Mouse (Mus musculus): ENCODE measurements at regions not wholly inside any gene's neighbourhood (a gene's known extent, or its start where the extent isn't known, plus 50 kb on each side); places are given as distances from the start of the nearest gene placed in this dataset.
A peak's percentile ranks its signal among the peaks of the same experiment; 100 is the strongest.

- H3K9me3 ChIP-seq = no peaks in the 10 kb centered on the region
- no peak overlapping the region for H3K4me3 ChIP-seq
- no peaks in the 10 kb centered on the region for H3K36me3 ChIP-seq (replicated peaks)
- 84% methylated on average over 1 of the region's 1 CpGs for WGBS
- no peak overlapping the region for H3K27ac ChIP-seq
- no peaks in the 10 kb centered on the region for H3K27me3 ChIP-seq (replicated peaks)
- H3K9ac ChIP-seq = no peak overlapping the region
- H3K4me1 ChIP-seq = no peaks in the 10 kb centered on the region
- no peak for ATAC-seq (replicated peaks)
- H3K4me2 ChIP-seq = no peak overlapping the region
These were observed 458.8 kb downstream of the Ppargc1a start for GRCm38 (mm10) chr5:51108737-51109136.

- no peaks in the 10 kb centered on the region for H3K27me3 ChIP-seq (replicated peaks)
- H3K27ac ChIP-seq = no peak overlapping the region
- no peak overlapping the region for H3K9ac ChIP-seq
- no peaks in the 10 kb centered on the region for H3K36me3 ChIP-seq (replicated peaks)
- WGBS = 95% methylated on average over 1 of the region's 1 CpGs
- H3K4me1 ChIP-seq = no peaks in the 10 kb centered on the region
- no peak overlapping the region for H3K4me2 ChIP-seq
- ATAC-seq (replicated peaks) = no peak
- no peak overlapping the region for H3K4me3 ChIP-seq
- no peaks in the 10 kb centered on the region for H3K9me3 ChIP-seq
These were observed 459.3 kb downstream of the Ppargc1a start for GRCm38 (mm10) chr5:51108181-51108580.

GRCm38 (mm10) chr5:51099902-51100301 is 467.6 kb downstream of the Ppargc1a start:
- Histone ChIP-seq H3K4me2 (no peak overlapping the region), H3K4me1 (no peaks in the 10 kb centered on the region), H3K27me3 (replicated peaks) (no peaks in the 10 kb centered on the region), H3K27ac (no peak overlapping the region), H3K4me3 (no peak overlapping the region), H3K9ac (no peak overlapping the region), H3K9me3 (no peaks in the 10 kb centered on the region), H3K36me3 (replicated peaks) (no peaks in the 10 kb centered on the region)
- ATAC-seq (replicated peaks) = no peak
- WGBS = 87% methylated on average over 3 of the region's 3 CpGs

GRCm38 (mm10) chr5:51072674-51073468 is 494.7 kb downstream of the Ppargc1a start:
- no peak overlapping the region for H3K4me2 ChIP-seq
- H3K27ac ChIP-seq = no peak overlapping the region
- H3K27me3 ChIP-seq (replicated peaks) = no peaks in the 10 kb centered on the region
- no peaks in the 10 kb centered on the region for H3K4me1 ChIP-seq
- no peak overlapping the region for H3K4me3 ChIP-seq
- 84% methylated on average over 8 of the region's 8 CpGs for WGBS
- no peaks in the 10 kb centered on the region for H3K36me3 ChIP-seq (replicated peaks)
- H3K9ac ChIP-seq = no peak overlapping the region
- no peak for ATAC-seq (replicated peaks)
- no peaks in the 10 kb centered on the region for H3K9me3 ChIP-seq

- H3K4me1 ChIP-seq = no peaks in the 10 kb centered on the region
- H3K27me3 ChIP-seq (replicated peaks) = no peaks in the 10 kb centered on the region
- no peak overlapping the region for H3K27ac ChIP-seq
- H3K4me3 ChIP-seq = no peak overlapping the region
- H3K9ac ChIP-seq = no peak overlapping the region
- H3K4me2 ChIP-seq = no peak overlapping the region
- no peak for ATAC-seq (replicated peaks)
- no peaks in the 10 kb centered on the region for H3K36me3 ChIP-seq (replicated peaks)
- 80% methylated on average over 2 of the region's 2 CpGs for WGBS
- no peaks in the 10 kb centered on the region for H3K9me3 ChIP-seq
These were observed 495.4 kb downstream of the Ppargc1a start for GRCm38 (mm10) chr5:51072146-51072545.

GRCm38 (mm10) chr5:51069668-51070067 is 497.9 kb downstream of the Ppargc1a start:
- Histone ChIP-seq H3K4me1 (no peaks in the 10 kb centered on the region), H3K27me3 (replicated peaks) (no peaks in the 10 kb centered on the region), H3K9me3 (no peaks in the 10 kb centered on the region), H3K36me3 (replicated peaks) (no peaks in the 10 kb centered on the region), H3K9ac (no peak overlapping the region), H3K27ac (no peak overlapping the region), H3K4me2 (no peak overlapping the region), H3K4me3 (no peak overlapping the region)
- no peak for ATAC-seq (replicated peaks)
- 62% methylated on average over 1 of the region's 1 CpGs for WGBS

GRCm38 (mm10) chr5:51045872-51046271 is 521.7 kb downstream of the Ppargc1a start:
- no peaks in the 10 kb centered on the region for H3K9me3 ChIP-seq
- WGBS = 71% methylated on average over 2 of the region's 2 CpGs
- no peak overlapping the region for H3K4me2 ChIP-seq
- H3K4me3 ChIP-seq = no peak overlapping the region
- no peak overlapping the region for H3K9ac ChIP-seq
- H3K36me3 ChIP-seq (replicated peaks) = no peaks in the 10 kb centered on the region
- no peak overlapping the region for H3K27ac ChIP-seq
- ATAC-seq (replicated peaks) = no peak
- no peaks in the 10 kb centered on the region for H3K4me1 ChIP-seq
- no peaks in the 10 kb centered on the region for H3K27me3 ChIP-seq (replicated peaks)

- ATAC-seq (replicated peaks) = no peak
- Histone ChIP-seq H3K36me3 (replicated peaks) (no peaks in the 10 kb centered on the region), H3K4me1 (no peaks in the 10 kb centered on the region), H3K27ac (no peak overlapping the region), H3K4me2 (no peak overlapping the region), H3K27me3 (replicated peaks) (no peaks in the 10 kb centered on the region), H3K9me3 (no peaks in the 10 kb centered on the region), H3K9ac (no peak overlapping the region), H3K4me3 (no peak overlapping the region)
- WGBS = 87% methylated on average over 6 of the region's 6 CpGs
These were observed 525.8 kb downstream of the Ppargc1a start for GRCm38 (mm10) chr5:51041541-51042217.

GRCm38 (mm10) chr5:51040926-51041325 is 526.6 kb downstream of the Ppargc1a start:
- no peaks in the 10 kb centered on the region for H3K36me3 ChIP-seq (replicated peaks)
- no peaks in the 10 kb centered on the region for H3K9me3 ChIP-seq
- no peak for ATAC-seq (replicated peaks)
- H3K9ac ChIP-seq = no peak overlapping the region
- 88% methylated on average over 6 of the region's 6 CpGs for WGBS
- no peak overlapping the region for H3K4me3 ChIP-seq
- no peak overlapping the region for H3K27ac ChIP-seq
- H3K4me1 ChIP-seq = no peaks in the 10 kb centered on the region
- no peak overlapping the region for H3K4me2 ChIP-seq
- H3K27me3 ChIP-seq (replicated peaks) = no peaks in the 10 kb centered on the region

- H3K27me3 ChIP-seq (replicated peaks) = no peaks in the 10 kb centered on the region
- H3K4me1 ChIP-seq = no peaks in the 10 kb centered on the region
- ATAC-seq (replicated peaks) = no peak
- H3K4me2 ChIP-seq = no peak overlapping the region
- H3K9me3 ChIP-seq = no peaks in the 10 kb centered on the region
- H3K4me3 ChIP-seq = no peak overlapping the region
- no peak overlapping the region for H3K9ac ChIP-seq
- no peaks in the 10 kb centered on the region for H3K36me3 ChIP-seq (replicated peaks)
- WGBS = 84% methylated on average over 6 of the region's 6 CpGs
- H3K27ac ChIP-seq = no peak overlapping the region
These were observed 527.1 kb downstream of the Ppargc1a start for GRCm38 (mm10) chr5:51040463-51040862.

- Histone ChIP-seq H3K4me2 (no peak overlapping the region), H3K27me3 (replicated peaks) (no peaks in the 10 kb centered on the region), H3K27ac (no peak overlapping the region), H3K4me1 (no peaks in the 10 kb centered on the region), H3K9me3 (no peaks in the 10 kb centered on the region), H3K36me3 (replicated peaks) (no peaks in the 10 kb centered on the region), H3K9ac (no peak overlapping the region), H3K4me3 (no peak overlapping the region)
- ATAC-seq (replicated peaks) = no peak
- WGBS = 83% methylated on average over 5 of the region's 5 CpGs
These were observed 527.8 kb downstream of the Ppargc1a start for GRCm38 (mm10) chr5:51039713-51040178.

- WGBS = 64% methylated on average over 2 of the region's 2 CpGs
- 0 out of 2 replicates have a peak, but pooled peaks have one; percentile 48 for ATAC-seq (replicated peaks)
- Histone ChIP-seq H3K4me3 (no peak overlapping the region), H3K27ac (no peak overlapping the region), H3K27me3 (replicated peaks) (no peaks in the 10 kb centered on the region), H3K4me2 (no peak overlapping the region), H3K9ac (no peak overlapping the region), H3K4me1 (no peaks in the 10 kb centered on the region), H3K36me3 (replicated peaks) (no peaks in the 10 kb centered on the region), H3K9me3 (no peaks in the 10 kb centered on the region)
These were observed 531.0 kb downstream of the Ppargc1a start for GRCm38 (mm10) chr5:51036450-51036990.

All from midbrain, embryonic 15.5 days (tissue).